Mouse (Mus musculus) neural tube, embryonic 11.5 days (tissue): ENCODE results near the gene Gm5426. TPM values are rescaled to one million over a fixed set of nuclear protein-coding genes. Genes with fewer than 3 reads are reported as not detected.

Experiments used
- ATAC-seq: fragments of 200-750 bp; cut with Nextera tagmentation; 2 replicates; pipeline ENCODE4 v1.8.0; 2017; ENCODE audit warnings: moderate number of reproducible peaks, mild to moderate bottlenecking, moderate TSS enrichment, moderate library complexity; ENCODE audit not compliant: insufficient read depth, low FRiP score, low TSS enrichment
- DNase-seq: peaks from one replicate; pipeline ENCODE4 v3.0.0-alpha.2; 2015; ENCODE audit warnings: low spot score
- H3K27ac ChIP-seq: fragments of 300-500 bp; sonication (generic); 2 replicates; pipeline ENCODE4 v1.5.1; 2014; ENCODE audit warnings: low read depth, mild to moderate bottlenecking, low read length
- H3K27me3 ChIP-seq: fragments of 300-500 bp; sonication (generic); 2 replicates; pipeline ENCODE4 v1.6.1; 2014; ENCODE audit warnings: mild to moderate bottlenecking, low read length, mixed read lengths; ENCODE audit not compliant: control insufficient read depth, insufficient read depth
- H3K36me3 ChIP-seq: fragments of 300-500 bp; sonication (generic); 2 replicates; pipeline ENCODE4 v1.6.1; 2014; ENCODE audit warnings: mild to moderate bottlenecking, low read length, moderate library complexity, mixed read lengths; ENCODE audit not compliant: control insufficient read depth, insufficient read depth
- H3K4me1 ChIP-seq: fragments of 300-500 bp; sonication (generic); 2 replicates; pipeline ENCODE4 v1.6.1; 2014; ENCODE audit warnings: low read length, mixed read lengths; ENCODE audit not compliant: control insufficient read depth, insufficient read depth
- H3K4me2 ChIP-seq: fragments of 300-500 bp; sonication (generic); 2 replicates; pipeline ENCODE4 v1.6.1; 2014; ENCODE audit warnings: low read depth, mild to moderate bottlenecking, moderate library complexity
- H3K4me3 ChIP-seq: fragments of 300-500 bp; sonication (generic); 2 replicates; pipeline ENCODE4 v1.5.1; 2014; ENCODE audit warnings: low read depth, low read length
- H3K9ac ChIP-seq: fragments of 300-500 bp; sonication (generic); 2 replicates; pipeline ENCODE4 v1.6.1; 2014; ENCODE audit warnings: mild to moderate bottlenecking, low read length
- H3K9me3 ChIP-seq: fragments of 300-500 bp; sonication (generic); 2 replicates; pipeline ENCODE4 v1.6.1; 2016; ENCODE audit warnings: low read length; ENCODE audit not compliant: control insufficient read depth
- WGBS: fragments of 180-500 bp; shearing (Covaris S2); extraction: QIAGEN DNeasy Blood & Tissue Kit; methylation state at CpG from one replicate; pipeline ENCODE4 v1.1.7; 2014; 5-methylcytosine and 5-hydroxymethylcytosine counted together
- microRNA-seq: library from miRNA; unstranded; fragments of <30 nt; microRNA quantifications from one replicate; pipeline ENCODE4, GENCODE M21; 2016
- polyA plus RNA-seq: library from polyadenylated mRNA; unstranded; fragments of >200 nt; fragmentation: Nextera tagmentation; extraction: Ambion mirVana; gene quantifications from 2 replicates; pipeline ENCODE4 v1.2.1, GENCODE M21; 2014

The Gm5426 gene
- polyA plus RNA-seq, 1 experiment from 2014 or later, result not detected

DNA sequence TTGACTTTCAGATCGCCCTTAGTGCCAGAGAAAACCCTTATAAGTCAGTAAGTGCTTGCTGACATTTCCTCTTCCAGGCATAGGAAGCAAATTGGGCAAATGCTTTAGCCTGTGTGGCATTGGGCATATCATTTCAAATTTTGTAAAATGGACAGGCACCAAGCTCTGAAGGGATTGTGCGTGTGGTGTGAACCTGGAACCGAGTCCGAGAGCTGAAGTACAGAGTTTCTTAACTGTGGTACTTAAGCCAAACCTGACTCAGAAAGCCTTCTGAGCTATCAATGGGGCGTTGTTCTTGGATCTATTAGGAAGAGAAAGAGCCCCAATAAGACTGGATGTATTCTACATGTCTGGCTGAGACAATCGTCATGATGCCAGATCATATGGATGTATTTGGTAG lies 40.5 kb downstream of the Gm5426 start:
- no peaks in the 10 kb centered on the region for H3K9me3 ChIP-seq

DNA sequence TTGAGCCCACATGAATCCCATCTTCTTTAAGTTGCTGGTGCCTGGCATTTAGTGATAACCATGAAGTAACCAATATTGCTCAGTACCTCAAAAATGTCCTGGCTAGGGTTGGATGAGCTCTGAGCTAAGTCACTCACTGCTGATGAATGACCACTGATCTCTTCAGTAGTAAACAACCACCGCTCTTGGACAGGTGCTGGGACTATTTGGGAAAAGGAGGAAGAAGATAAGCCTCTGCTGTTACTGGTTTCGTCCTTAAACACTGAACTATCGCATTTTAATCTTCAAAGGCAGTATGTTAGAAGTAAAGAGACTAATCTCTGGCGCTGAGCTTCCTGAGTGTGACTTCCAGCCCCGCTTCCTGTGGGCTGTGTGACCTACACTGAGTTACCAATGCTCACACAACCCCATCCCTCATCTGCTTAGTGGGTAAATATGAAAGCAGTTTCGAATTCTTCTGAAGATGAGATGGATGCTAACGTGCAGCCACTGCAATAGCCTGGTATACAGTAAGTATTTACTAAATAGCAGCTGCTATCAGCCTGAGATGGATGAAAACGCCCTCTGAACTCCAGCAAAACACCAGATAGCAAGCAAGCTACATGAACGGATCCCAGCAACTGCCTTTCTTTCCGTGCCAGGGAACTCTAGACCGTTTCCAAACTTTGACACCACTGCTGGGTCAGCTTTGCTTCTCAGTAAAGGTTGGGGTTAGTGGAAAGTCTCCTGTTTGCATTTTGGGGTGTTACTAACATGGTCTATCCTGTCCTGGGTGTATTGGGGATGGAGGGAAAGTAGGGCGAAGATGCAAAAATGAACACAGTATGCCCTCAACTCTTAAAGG lies 44.4 kb downstream of the Gm5426 start:
- H3K36me3 ChIP-seq, result no peaks in the 10 kb centered on the region
- H3K4me3 ChIP-seq, result no peak overlapping the region
- no peaks in the 10 kb centered on the region for H3K27me3 ChIP-seq
- 87% methylated on average over 12 of the region's 12 CpGs for WGBS
- no peaks in the 10 kb centered on the region for H3K9me3 ChIP-seq
- no peak for DNase-seq
- no peak for ATAC-seq
- no peak overlapping the region for H3K4me2 ChIP-seq
- no peak overlapping the region for H3K27ac ChIP-seq
- no peak overlapping the region for H3K9ac ChIP-seq
- no peaks in the 10 kb centered on the region for H3K4me1 ChIP-seq

More for the DNA sequence above, 40.5 kb downstream of the Gm5426 start:
- Histone ChIP-seq H3K4me1 (no peaks in the 10 kb centered on the region), H3K4me3 (no peak overlapping the region), H3K27me3 (no peaks in the 10 kb centered on the region), H3K9ac (no peak overlapping the region), H3K36me3 (no peaks in the 10 kb centered on the region), H3K4me2 (no peak overlapping the region), H3K27ac (no peak overlapping the region)
- DNase-seq (no peak), ATAC-seq (no peak)
- 94% methylated on average over 6 of the region's 6 CpGs for WGBS

DNA sequence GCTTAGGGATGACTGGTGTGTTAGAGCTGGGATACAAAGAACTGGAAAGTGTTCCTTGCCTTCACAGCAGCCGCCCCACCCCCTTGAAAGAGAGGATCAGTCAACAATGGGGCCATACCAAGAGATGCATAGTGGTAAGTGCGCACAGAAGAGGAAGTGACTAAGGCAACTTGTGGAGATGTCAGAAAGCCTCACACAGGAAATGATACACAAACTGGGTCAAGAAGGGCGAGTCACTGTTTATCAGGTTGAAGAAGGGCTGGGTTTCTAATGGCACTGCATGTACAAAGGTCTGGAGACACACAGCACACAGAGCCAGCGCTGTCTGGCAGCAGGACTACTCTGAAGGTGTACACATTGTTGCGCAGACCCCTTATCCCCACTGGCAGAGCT lies 45.0 kb downstream of the Gm5426 start:
- Histone ChIP-seq H3K27ac (no peak overlapping the region), H3K36me3 (no peaks in the 10 kb centered on the region), H3K4me2 (no peak overlapping the region), H3K9ac (no peak overlapping the region), H3K27me3 (no peaks in the 10 kb centered on the region), H3K4me1 (no peaks in the 10 kb centered on the region), H3K4me3 (no peak overlapping the region), H3K9me3 (no peaks in the 10 kb centered on the region)
- ATAC-seq (no peak), DNase-seq (no peak)
- 86% methylated on average over 5 of the region's 5 CpGs for WGBS

DNA sequence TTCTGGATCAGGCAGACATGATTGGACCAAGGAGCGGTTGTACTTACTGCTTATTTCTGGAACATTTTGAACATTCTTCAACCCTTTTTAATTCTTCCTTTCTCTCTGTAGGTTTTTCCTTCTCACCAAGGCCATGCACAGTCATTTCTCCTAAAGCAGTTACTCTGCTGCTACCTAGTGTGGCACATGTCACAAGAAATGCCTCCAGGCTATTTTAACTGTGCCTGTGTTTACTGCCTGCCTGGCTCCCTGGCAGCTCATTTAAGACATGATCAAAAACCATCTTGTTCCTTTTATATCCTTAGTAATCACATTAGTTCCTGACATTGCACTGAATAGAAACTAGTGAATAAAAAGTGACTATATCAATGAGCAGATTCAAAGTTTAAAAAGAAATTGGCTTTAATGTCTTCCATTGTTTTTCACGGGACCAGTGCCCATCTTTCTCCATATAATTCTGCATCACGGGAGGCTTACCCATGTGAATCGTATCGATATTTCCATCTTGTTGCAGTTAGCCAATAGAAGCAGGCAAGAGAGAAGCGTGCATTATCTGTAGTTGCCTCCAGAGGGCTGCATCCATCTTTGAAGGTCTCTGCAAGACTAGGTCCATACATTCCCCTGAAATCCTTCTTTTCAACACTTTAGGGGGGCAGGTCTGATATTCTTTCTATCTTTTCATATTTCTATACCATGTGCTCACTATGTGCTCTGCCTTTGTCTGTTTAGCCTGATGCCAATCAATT lies 45.7 kb downstream of the Gm5426 start:
- Histone ChIP-seq H3K4me2 (no peak overlapping the region), H3K27ac (no peak overlapping the region), H3K9me3 (no peaks in the 10 kb centered on the region), H3K36me3 (no peaks in the 10 kb centered on the region), H3K4me3 (no peak overlapping the region), H3K27me3 (no peaks in the 10 kb centered on the region), H3K4me1 (no peaks in the 10 kb centered on the region), H3K9ac (no peak overlapping the region)
- DNase-seq (no peak), ATAC-seq (no peak)
- WGBS, result 92% methylated on average over 6 of the region's 6 CpGs

DNA sequence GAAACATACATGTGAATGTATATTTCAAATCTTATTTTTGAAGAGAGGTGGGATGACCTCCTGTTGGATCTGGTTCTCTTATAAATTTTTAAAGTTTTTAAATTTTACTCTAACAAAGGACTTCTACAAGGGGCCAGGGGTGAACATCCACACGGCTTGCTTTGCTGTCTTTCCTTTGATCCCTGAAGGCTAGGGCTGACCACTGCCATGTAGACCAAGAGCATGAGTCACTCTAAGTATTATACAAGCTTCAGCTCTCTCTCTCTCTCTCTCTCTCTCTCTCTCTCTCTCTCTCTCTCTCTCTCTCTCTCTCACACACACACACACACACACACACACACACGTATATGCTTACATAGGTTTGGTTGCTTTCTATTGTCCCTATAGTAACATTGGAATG lies 48.6 kb downstream of the Gm5426 start:
- H3K4me3 ChIP-seq, result no peak overlapping the region
- H3K4me2 ChIP-seq, result no peak overlapping the region
- DNase-seq (no peak), ATAC-seq (no peak)
- H3K9ac ChIP-seq, result no peak overlapping the region
- no peaks in the 10 kb centered on the region for H3K36me3 ChIP-seq
- H3K27me3 ChIP-seq, result no peaks in the 10 kb centered on the region
- H3K4me1 ChIP-seq, result no peaks in the 10 kb centered on the region
- H3K27ac ChIP-seq, result no peak overlapping the region
- WGBS, result 82% methylated on average over 2 of the region's 2 CpGs
- H3K9me3 ChIP-seq, result no peaks in the 10 kb centered on the region

DNA sequence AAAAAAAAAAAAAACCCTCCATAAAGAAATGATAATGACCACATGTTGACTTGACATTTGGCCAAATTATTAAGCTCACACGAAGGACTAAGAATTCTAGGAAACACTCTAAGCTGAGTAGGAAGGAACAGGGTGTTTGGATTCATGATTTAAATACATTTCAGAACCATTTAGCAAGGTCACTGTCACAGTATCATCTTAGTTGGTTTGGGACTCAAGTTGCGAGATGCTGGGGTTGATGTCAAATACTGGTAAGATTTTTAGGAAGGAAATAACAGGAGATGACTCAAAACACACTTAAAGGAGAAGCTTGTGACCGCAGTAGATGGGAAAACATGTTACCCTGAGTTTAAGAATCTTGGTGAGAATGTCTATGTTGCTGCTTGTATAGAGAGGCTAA lies 49.2 kb downstream of the Gm5426 start:
- WGBS, result 86% methylated on average over 3 of the region's 3 CpGs

More for the DNA sequence above, 49.2 kb downstream of the Gm5426 start:
- H3K27ac ChIP-seq, result no peak overlapping the region
- no peak for DNase-seq
- H3K27me3 ChIP-seq, result no peaks in the 10 kb centered on the region
- H3K36me3 ChIP-seq, result no peaks in the 10 kb centered on the region
- H3K4me1 ChIP-seq, result 0 out of 2 replicates have a peak, but pooled peaks cover 3% of the 10 kb centered on the region
- ATAC-seq, result no peak
- no peak overlapping the region for H3K9ac ChIP-seq
- no peaks in the 10 kb centered on the region for H3K9me3 ChIP-seq
- no peak overlapping the region for H3K4me2 ChIP-seq
- no peak overlapping the region for H3K4me3 ChIP-seq

Small RNA genes within 50 kb of the gene (microRNA-seq; reads per million reads assigned to microRNA genes)
- gene Gm22913, result not detected

Other genes starting within 250 kb of the Gm5426 start
- 13.5 and 14.5 TPM in 2 replicates for gene Eea1, start 196.0 kb upstream of the Gm5426 start, polyA plus RNA-seq